Mouse (Mus musculus): ENCODE measurements around the gene Tmc6. TPM values are rescaled to one million over a fixed set of nuclear protein-coding genes. Genes with fewer than 3 reads are reported as not detected.

Tmc6 gene
- polyA plus RNA-seq (2014; fragmentation: Nextera tagmentation; extraction: Ambion mirVana) = 61.2 and 62.1 TPM in 2 replicates

DNA sequence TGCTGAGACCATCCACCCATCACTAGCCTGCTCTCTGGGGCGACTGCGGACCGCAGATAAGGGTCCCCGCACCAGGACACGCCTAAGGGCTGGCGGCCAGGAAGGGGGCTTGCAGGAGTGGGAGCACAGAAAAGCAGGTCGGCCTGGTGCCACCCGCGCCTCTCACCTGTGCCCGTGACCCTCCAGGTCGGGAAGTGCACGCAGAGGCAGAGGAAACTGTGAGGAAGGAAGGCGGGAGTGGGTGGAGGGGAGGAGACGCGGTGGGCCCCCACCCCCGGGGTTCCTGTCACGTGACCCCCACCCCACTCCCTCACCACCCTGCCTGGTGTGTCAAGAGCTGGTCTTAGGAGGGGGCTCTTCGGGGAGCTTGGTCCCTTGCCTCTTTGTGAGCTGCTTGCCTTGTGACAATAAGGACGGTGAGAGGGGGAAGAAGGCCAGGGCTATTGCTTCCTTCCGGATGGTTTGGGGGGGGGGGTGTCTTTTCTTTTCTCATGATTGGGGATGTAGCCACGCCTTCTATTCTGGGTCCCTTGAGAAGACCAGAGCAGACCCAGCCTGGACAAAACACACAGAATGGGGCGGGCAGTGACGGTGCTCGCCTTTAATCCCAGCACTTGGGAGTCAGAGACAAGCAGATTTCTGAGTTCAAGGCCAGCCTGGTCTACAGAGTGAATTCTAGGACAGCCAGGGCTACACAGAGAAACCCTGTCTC, at the start of gene Tmc6, which contains the start of gene Tmc8:
TSS of gene Tmc6 (minus strand) at position 206 of the 712 bp plus-strand sequence.
TSS of gene Tmc8 (plus strand) at position 84 of the 712 bp plus-strand sequence.
- H3K4me1 ChIP-seq (replicated peaks; ENCODE audit: control insufficient read depth, insufficient read depth, low read length) = peaks cover 44% of the 10 kb centered on the region
- peak within 1 kb of the TSS; percentile 99 for H3K27ac ChIP-seq (ENCODE audit: low read depth, low read length)
- ATAC-seq (replicated peaks; ENCODE audit: low FRiP score) = peak; percentile 54

DNA sequence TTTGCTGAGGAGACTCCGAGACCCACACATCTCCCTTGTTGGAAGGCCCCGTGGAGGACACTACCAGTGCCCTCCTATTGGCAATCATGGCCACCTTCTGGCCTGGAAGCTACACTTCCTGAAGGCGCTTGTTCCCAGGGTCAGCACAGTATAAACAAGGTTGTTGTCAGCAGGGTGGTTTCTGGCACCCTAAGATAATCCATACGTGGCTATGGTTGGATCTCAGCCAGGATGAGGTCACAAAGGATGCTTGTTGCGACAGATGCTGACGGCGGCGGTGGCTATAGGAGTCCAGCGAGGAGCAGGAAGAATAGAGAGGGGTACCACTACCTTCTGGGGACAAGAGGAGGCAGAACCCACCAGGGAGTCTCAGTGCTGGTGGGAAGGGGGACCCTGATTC, 48.4 kb upstream of the Tmc6 start:
- no peaks in the 10 kb centered on the region for H3K27me3 ChIP-seq (replicated peaks; ENCODE audit: control insufficient read depth, insufficient read depth, low read length)
- H3K36me3 ChIP-seq (ENCODE audit: control insufficient read depth, insufficient read depth, low read length) = no peaks in the 10 kb centered on the region
- no peaks in the 10 kb centered on the region for H3K9me3 ChIP-seq (ENCODE audit: control insufficient read depth, low read length)
- H3K4me3 ChIP-seq (ENCODE audit: low read depth, low read length) = no peak overlapping the region
- H3K27ac ChIP-seq (ENCODE audit: low read depth, low read length) = peak overlapping the region; percentile 87; the same call in 1 of the 2 replicates
- no peak overlapping the region for H3K9ac ChIP-seq (ENCODE audit: low read depth, low read length)
- ATAC-seq (replicated peaks; ENCODE audit: low FRiP score) (no peak), DNase-seq (ENCODE audit: low spot score) (no peak)
- no peak overlapping the region for H3K4me2 ChIP-seq
- H3K4me1 ChIP-seq (replicated peaks; ENCODE audit: control insufficient read depth, insufficient read depth, low read length) = peaks cover 63% of the 10 kb centered on the region
- WGBS = 66% methylated on average over 9 of the region's 9 CpGs

More for the DNA sequence above, at the start of gene Tmc6, which contains the start of gene Tmc8:
- H3K9me3 ChIP-seq (ENCODE audit: control insufficient read depth, low read length) = no peaks in the 10 kb centered on the region
- H3K27me3 ChIP-seq (replicated peaks; ENCODE audit: control insufficient read depth, insufficient read depth, low read length) = peaks cover 2% of the 10 kb centered on the region; the same call in 1 of the 2 replicates
- peak; percentile 70 for DNase-seq (ENCODE audit: low spot score)
- peak within 1 kb of the TSS; percentile 95 for H3K9ac ChIP-seq (ENCODE audit: low read depth, low read length)
- H3K36me3 ChIP-seq (ENCODE audit: control insufficient read depth, insufficient read depth, low read length) = peaks cover 8% of the 10 kb centered on the region
- WGBS = 21% methylated on average over 24 of the region's 24 CpGs
- H3K4me3 ChIP-seq (ENCODE audit: low read depth, low read length) = peak within 1 kb of the TSS; percentile 66
- H3K4me2 ChIP-seq = peak within 1 kb of the TSS; percentile 100

DNA sequence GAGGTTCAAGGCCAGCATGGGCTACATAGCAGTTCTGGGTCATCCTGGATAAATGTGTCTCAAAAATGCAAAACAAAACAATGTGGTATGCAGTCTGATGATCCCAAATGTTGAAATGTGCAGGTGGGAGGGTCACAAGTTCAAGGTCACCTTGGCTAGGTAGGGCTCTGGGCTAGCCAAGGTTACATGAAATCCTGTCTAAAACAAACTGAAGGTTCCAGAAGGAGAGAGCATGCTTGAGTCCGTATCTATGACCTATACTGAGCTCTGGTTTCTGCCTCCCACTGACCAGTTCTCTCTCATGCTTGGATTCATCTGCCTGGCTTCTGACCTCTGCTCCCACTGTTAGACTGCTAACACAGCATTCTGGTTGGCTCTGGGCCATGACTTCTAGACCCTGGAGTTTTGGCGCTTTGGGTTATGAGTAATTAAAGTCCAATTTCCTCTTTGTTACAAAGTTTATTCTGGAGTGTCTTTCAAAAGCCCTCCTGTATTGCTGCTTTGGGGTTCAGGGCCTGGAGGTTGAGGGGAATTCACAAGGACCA, 47.7 kb upstream of the Tmc6 start:
- Histone ChIP-seq H3K36me3 (ENCODE audit: control insufficient read depth, insufficient read depth, low read length) (no peaks in the 10 kb centered on the region), H3K4me2 (peak overlapping the region; percentile 18), H3K27me3 (replicated peaks; ENCODE audit: control insufficient read depth, insufficient read depth, low read length) (no peaks in the 10 kb centered on the region), H3K9me3 (ENCODE audit: control insufficient read depth, low read length) (no peaks in the 10 kb centered on the region), H3K4me1 (replicated peaks; ENCODE audit: control insufficient read depth, insufficient read depth, low read length) (peaks cover 61% of the 10 kb centered on the region), H3K4me3 (ENCODE audit: low read depth, low read length) (no peak overlapping the region), H3K27ac (ENCODE audit: low read depth, low read length) (peak overlapping the region; percentile 87), H3K9ac (ENCODE audit: low read depth, low read length) (no peak overlapping the region)
- 63% methylated on average over 2 of the region's 2 CpGs for WGBS
- DNase-seq (ENCODE audit: low spot score) (no peak), ATAC-seq (replicated peaks; ENCODE audit: low FRiP score) (no peak)

DNA sequence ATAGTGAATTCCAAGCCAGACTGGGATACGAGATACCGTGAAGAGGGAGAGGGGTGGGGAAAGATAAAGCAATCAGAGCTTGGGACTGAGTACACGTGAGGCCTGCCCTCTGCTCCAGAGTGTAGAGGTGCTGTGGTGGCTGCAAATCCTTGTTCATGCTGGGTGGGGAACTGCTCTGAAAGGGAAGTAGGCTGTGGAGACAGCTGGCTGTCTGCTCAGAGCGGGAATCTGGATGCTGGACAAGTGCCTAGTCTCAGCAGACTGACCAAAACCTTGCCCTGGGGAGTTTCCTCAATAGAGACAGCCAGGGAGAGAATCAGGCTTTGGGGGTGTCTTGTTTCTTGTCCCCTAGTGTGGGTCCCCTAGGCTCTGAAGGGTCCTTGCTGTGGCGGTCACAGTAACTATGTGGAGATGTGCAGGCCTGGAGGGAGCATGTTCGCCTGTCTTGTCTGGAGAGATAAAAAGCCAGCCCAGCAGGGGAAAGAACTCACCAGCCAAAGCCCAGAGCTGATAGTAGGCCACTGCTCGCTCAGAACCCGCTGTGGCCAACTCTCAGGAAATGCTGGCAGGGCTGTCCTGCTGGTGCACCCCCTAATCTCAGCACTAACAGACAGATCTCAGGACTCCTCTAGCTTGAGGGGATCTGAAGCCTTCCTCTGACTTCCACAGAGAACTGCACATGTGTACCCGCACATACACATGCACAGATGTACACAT, 47.0 kb upstream of the Tmc6 start:
- 13% methylated on average over 9 of the region's 9 CpGs for WGBS

DNA sequence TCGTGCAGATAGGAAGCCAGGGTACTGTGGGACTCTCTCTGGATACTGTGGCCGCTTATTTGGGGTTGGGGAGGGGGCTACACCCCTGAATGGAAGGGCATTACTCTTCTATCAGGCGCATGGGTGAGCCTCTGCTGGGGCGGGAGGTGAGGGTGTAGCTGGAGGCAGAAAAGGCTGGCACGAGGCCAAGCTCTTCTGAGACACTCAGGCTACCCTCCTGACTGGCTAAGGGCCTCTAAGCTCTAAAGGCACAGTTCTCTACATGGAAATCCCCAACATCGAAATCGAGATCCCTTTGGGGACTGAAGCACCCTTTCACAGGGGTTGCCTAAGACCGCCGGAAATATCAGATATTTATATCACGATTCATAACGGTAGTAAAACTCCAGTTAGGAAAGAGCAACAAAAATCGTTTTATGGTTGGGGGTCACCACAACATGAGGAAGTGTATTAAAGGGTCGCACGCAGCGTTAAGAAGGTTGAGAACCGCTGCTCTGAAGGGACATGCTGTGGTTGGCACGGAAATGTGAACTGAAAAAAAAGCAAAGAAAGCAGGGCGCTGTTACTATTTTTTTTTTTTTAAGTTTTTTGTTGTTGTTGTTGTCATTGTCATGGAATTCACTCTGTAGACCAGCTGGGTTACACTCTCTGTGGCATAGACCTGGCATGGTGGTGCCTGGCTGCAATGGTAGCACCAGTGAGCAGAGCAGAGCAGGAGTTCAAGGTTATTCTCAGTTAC, 46.3 kb upstream of the Tmc6 start:
- Histone ChIP-seq H3K4me2 (peak overlapping the region; percentile 46), H3K4me3 (ENCODE audit: low read depth, low read length) (no peak overlapping the region), H3K9ac (ENCODE audit: low read depth, low read length) (no peak overlapping the region), H3K27me3 (replicated peaks; ENCODE audit: control insufficient read depth, insufficient read depth, low read length) (no peaks in the 10 kb centered on the region), H3K4me1 (replicated peaks; ENCODE audit: control insufficient read depth, insufficient read depth, low read length) (peaks cover 68% of the 10 kb centered on the region), H3K36me3 (ENCODE audit: control insufficient read depth, insufficient read depth, low read length) (peaks cover 4% of the 10 kb centered on the region), H3K27ac (ENCODE audit: low read depth, low read length) (peak overlapping the region; percentile 87), H3K9me3 (ENCODE audit: control insufficient read depth, low read length) (no peaks in the 10 kb centered on the region)
- DNase-seq (ENCODE audit: low spot score) = no peak
- 64% methylated on average over 18 of the region's 18 CpGs for WGBS
- no peak for ATAC-seq (replicated peaks; ENCODE audit: low FRiP score)

More for the DNA sequence above, 47.0 kb upstream of the Tmc6 start:
- DNase-seq (ENCODE audit: low spot score) = peak; percentile 59
- Histone ChIP-seq H3K4me3 (ENCODE audit: low read depth, low read length) (no peak overlapping the region), H3K4me2 (peak overlapping the region; percentile 46), H3K36me3 (ENCODE audit: control insufficient read depth, insufficient read depth, low read length) (no peaks in the 10 kb centered on the region), H3K4me1 (replicated peaks; ENCODE audit: control insufficient read depth, insufficient read depth, low read length) (peaks cover 64% of the 10 kb centered on the region), H3K27ac (ENCODE audit: low read depth, low read length) (peak overlapping the region; percentile 87), H3K9me3 (ENCODE audit: control insufficient read depth, low read length) (no peaks in the 10 kb centered on the region), H3K9ac (ENCODE audit: low read depth, low read length) (no peak overlapping the region), H3K27me3 (replicated peaks; ENCODE audit: control insufficient read depth, insufficient read depth, low read length) (no peaks in the 10 kb centered on the region)
- ATAC-seq (replicated peaks; ENCODE audit: low FRiP score) = peak; percentile 53

DNA sequence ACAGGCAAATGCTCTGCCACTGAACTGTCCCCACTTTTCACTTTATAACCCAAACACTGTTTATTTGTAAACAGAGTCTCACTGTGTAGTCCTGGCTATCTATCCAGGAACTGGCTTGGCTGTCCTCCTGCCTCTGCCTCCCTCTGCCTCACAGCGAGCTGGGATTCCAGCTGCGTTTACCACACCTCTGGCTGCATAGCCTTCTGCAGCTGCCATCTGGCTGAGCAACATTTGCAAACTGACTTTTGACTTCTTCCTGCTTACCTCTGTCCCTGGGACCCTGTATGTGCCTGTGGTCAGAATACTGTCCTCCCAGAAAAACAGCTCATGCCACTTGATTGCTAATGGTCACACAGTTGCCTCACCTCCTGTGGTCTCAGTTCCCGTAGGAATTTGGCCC, 45.4 kb upstream of the Tmc6 start:
- WGBS = 52% methylated on average over 3 of the region's 3 CpGs
- H3K4me1 ChIP-seq (replicated peaks; ENCODE audit: control insufficient read depth, insufficient read depth, low read length) = peaks cover 71% of the 10 kb centered on the region
- H3K9ac ChIP-seq (ENCODE audit: low read depth, low read length) = no peak overlapping the region
- H3K4me2 ChIP-seq = peak overlapping the region; percentile 98
- H3K27me3 ChIP-seq (replicated peaks; ENCODE audit: control insufficient read depth, insufficient read depth, low read length) = no peaks in the 10 kb centered on the region
- DNase-seq (ENCODE audit: low spot score) (no peak), ATAC-seq (replicated peaks; ENCODE audit: low FRiP score) (no peak)
- H3K27ac ChIP-seq (ENCODE audit: low read depth, low read length) = no peak overlapping the region
- H3K36me3 ChIP-seq (ENCODE audit: control insufficient read depth, insufficient read depth, low read length) = peaks cover 14% of the 10 kb centered on the region
- no peak overlapping the region; the same call in 1 of the 2 replicates for H3K4me3 ChIP-seq (ENCODE audit: low read depth, low read length)
- no peaks in the 10 kb centered on the region for H3K9me3 ChIP-seq (ENCODE audit: control insufficient read depth, low read length)

DNA sequence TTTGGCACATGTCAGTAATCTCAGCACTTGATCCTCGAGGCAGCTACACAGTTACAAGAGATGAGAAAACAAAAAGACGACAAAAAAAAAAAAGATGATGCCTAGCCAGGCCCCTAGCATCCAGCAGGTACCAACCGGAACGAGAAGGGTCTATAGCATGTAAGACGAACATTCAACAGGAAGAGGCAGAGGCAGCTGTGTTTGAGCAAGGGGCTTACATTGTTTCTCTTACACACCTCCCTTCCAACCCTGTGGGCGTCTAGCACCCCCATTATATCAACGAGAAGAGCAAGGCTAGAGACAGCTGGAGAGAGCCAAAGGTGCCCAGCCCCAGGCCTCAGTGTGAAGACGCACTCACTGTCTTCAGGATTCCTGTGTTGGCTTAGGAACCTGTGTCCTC, 44.9 kb upstream of the Tmc6 start:
- Histone ChIP-seq H3K36me3 (ENCODE audit: control insufficient read depth, insufficient read depth, low read length) (peaks cover 18% of the 10 kb centered on the region), H3K27ac (ENCODE audit: low read depth, low read length) (0 out of 2 replicates have a peak overlapping the region, but pooled peaks have one; percentile 32), H3K4me3 (ENCODE audit: low read depth, low read length) (no peak overlapping the region), H3K4me2 (peak overlapping the region; percentile 98), H3K9me3 (ENCODE audit: control insufficient read depth, low read length) (no peaks in the 10 kb centered on the region), H3K9ac (ENCODE audit: low read depth, low read length) (no peak overlapping the region), H3K4me1 (replicated peaks; ENCODE audit: control insufficient read depth, insufficient read depth, low read length) (peaks cover 71% of the 10 kb centered on the region), H3K27me3 (replicated peaks; ENCODE audit: control insufficient read depth, insufficient read depth, low read length) (no peaks in the 10 kb centered on the region)
- ATAC-seq (replicated peaks; ENCODE audit: low FRiP score) (no peak), DNase-seq (ENCODE audit: low spot score) (no peak)
- WGBS = 67% methylated on average over 8 of the region's 8 CpGs

DNA sequence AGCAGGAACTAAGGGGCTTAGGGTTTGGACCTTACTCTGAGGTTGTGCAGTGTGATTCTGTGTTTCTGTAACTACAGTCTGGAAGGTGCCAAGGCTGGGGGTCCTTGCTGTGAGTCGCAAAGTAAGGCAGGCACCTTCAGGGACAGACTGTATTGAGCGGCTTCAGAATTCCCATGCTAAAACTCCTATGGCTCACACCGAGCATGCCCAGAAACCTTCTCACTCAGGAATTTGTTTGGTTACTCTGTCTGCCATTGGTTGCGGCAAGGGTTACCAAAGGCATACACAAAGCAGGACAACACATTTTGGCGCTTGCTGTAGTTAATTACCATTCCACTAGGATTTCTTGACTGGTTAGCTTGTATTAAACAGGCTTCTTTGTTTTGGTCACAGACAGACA, 44.2 kb upstream of the Tmc6 start:
- ATAC-seq (replicated peaks; ENCODE audit: low FRiP score) = no peak
- Histone ChIP-seq H3K9ac (ENCODE audit: low read depth, low read length) (peak overlapping the region; percentile 97), H3K27ac (ENCODE audit: low read depth, low read length) (peak overlapping the region; percentile 95), H3K36me3 (ENCODE audit: control insufficient read depth, insufficient read depth, low read length) (peaks cover 26% of the 10 kb centered on the region), H3K4me2 (peak overlapping the region; percentile 98), H3K4me3 (ENCODE audit: low read depth, low read length) (peak overlapping the region; percentile 68), H3K4me1 (replicated peaks; ENCODE audit: control insufficient read depth, insufficient read depth, low read length) (peaks cover 66% of the 10 kb centered on the region), H3K9me3 (ENCODE audit: control insufficient read depth, low read length) (no peaks in the 10 kb centered on the region), H3K27me3 (replicated peaks; ENCODE audit: control insufficient read depth, insufficient read depth, low read length) (no peaks in the 10 kb centered on the region)
- DNase-seq (ENCODE audit: low spot score) = no peak
- 30% methylated on average over 5 of the region's 5 CpGs for WGBS

All from liver, embryonic 11.5 days (tissue).